Mouse (Mus musculus) gastrocnemius, adult 2 months (tissue): ENCODE measurements around the gene Mfsd5. TPM values are rescaled to one million over a fixed set of nuclear protein-coding genes. Genes with fewer than 3 reads are reported as not detected.

Experiments used
- DNase-seq: peaks from one replicate; pipeline ENCODE4 v3.0.0; 2022
- H3K27ac ChIP-seq: fragments of 200-600 bp; 2 replicates; pipeline ENCODE4 v1.8.1; 2022; ENCODE audit warnings: mild to moderate bottlenecking
- H3K4me3 ChIP-seq: fragments of 200-600 bp; 2 replicates; pipeline ENCODE4 v1.8.1; 2022; ENCODE audit warnings: mild to moderate bottlenecking, moderate library complexity
- CTCF ChIP-seq: fragments of 200-600 bp; IDR thresholded peaks from 2 replicates; pipeline ENCODE4 v1.8.1; 2022; ENCODE audit warnings: antibody characterized with exemption, mild to moderate bottlenecking, moderate library complexity
- intact Hi-C: fragments of 180-260 bp; cut with DNase I; formaldehyde crosslinking; loops from one replicate; pipeline ENCODE4 v1.15.1; 2025
- total RNA-seq, 2 experiments: library from RNA; stranded (reverse); gene quantifications; 2 replicates each; pipeline ENCODE4 v1.2.3; 2021

The Mfsd5 gene
- total RNA-seq, 2 experiments from 2014 or later: 14.2 TPM

DNA sequence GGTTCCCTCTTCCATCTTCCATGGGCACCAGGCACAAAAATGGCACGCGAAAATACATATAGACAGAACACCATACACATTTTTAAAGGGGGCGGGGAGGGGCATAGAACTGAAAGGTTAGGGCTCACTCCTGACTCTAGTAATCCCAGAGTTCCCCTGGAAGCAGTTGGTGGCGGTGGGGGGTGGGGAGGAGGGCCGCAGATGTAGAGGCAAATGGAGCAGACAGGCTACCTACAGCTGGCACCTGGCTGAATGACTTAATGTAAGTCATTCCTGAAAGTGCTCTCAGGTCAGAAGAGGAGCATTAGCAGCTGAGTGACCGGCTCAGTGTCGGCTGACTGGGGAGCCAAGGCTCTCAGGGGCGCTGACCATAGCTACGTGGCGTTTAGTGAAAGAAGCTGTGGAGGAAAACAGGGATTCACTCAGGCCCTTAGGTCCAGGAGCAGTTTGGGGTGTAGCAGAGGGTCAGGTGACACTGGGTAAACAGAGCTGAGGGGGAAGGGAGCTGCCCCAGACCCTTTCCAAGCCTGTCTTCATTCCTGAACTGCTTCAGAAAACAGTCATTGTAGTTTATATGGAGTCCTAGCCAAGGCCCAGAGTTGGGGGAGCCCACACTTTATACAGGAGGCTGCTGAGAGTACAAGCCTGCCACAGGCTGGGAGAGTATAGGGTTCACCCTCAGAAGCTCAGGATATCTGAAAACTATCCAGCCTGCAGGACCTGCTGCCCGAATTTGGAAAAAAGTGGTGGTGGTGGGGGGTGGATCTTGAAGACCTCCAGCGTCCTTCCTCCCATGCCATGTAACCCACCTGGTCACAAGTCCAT is 36.6 kb upstream of the Mfsd5 start:
- no peak for DNase-seq
- no peak for TF ChIP-seq CTCF
- Histone ChIP-seq H3K4me3 (peak overlapping the region; percentile 76), H3K27ac (peak overlapping the region; percentile 99)
- intact Hi-C loops: no loop called here

DNA sequence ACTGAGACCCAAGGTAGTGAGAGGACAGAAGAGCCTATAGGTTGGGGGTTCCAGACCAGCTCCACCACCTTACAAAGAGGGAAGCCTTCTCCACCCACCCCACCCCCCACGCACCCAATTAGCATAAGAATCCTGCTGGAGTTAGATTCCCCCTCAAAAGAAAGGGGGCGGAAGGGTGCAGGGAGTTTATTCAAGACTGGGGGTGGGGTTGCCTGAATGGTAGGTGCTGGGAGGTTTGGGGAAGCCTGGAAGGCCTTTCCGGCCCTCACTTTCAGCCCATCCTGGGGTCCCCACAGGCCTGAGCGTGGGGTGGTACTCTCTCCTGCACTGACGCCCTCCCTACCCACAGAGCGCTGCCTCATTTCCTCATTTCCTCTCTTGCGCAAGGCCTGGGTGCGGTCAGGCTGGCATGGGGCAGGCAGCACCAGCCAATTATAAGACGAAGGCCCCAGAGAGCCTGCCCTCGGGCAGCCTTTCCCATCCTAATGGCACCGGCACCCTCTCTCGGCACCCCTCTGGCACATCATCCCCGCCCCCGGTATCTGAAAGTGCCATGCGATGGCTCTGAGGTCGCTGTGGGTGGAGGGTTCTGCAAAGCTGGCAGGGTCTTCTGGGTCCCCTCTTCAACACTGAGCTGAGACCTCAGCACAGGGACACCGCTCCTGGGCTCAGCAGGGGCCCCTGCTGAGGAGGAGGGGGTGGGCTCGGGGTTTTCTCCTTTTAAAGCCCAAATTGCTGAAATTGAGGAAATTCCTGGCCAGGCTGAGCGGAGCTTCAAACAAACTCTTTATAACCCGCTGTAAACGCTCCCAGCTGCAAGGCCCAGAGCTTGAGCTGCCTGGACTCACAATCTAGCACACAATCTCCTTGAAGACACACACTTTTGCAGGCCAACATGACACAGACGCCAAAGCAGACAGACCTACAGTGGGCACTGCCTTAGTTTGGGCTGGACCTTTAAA is 35.7 kb upstream of the Mfsd5 start:
- TF ChIP-seq CTCF: no peak
- DNase-seq: peak; percentile 79
- Histone ChIP-seq H3K4me3 (peak overlapping the region; percentile 76), H3K27ac (peak overlapping the region; percentile 99)
- intact Hi-C loops: no loop called here

DNA sequence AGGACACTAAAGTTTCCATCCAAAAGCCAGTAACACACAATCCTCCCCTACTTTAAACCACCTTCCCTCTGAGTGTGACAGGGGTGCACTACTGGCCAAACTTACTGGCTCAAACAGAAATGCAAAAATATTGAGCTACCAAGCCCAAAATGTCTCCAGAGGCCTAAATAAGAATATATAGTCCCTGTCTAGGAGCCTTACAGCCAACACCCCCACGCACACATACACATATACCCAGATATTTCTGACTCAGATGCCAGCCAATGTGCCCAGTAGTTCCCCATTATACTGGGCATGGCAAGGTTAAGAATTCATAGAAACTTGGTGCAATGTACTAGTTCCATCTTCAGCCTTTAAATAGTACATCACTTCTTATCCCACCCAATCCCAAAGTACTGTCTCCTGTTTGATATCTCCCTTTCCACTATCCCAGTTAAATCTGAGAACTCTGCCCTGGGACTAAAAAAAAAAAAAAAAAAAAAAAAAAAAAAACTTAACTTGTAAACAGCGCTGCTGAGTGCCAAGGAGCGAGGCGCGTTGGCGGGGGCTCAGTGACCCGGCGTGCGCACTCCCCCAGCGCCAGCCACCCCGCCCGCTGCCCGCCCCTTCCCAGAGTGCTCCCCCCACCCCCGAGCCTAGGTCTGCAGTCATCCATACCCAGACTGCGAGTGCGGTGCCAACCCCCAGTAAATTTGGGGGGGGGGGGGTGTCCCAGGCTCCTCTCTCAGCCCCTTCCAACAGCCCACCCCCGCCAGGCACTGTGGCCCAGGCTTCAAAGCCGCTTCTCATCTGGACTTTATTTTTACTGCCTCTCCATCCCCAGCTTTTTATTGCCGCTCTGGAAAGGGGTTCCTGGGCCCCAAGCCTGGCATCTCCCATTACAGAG is 34.7 kb upstream of the Mfsd5 start:
- Histone ChIP-seq H3K4me3 (peak overlapping the region; percentile 76), H3K27ac (peak overlapping the region; percentile 99)
- TF ChIP-seq CTCF: no peak
- intact Hi-C loops: no loop called here
- DNase-seq: peak; percentile 84

DNA sequence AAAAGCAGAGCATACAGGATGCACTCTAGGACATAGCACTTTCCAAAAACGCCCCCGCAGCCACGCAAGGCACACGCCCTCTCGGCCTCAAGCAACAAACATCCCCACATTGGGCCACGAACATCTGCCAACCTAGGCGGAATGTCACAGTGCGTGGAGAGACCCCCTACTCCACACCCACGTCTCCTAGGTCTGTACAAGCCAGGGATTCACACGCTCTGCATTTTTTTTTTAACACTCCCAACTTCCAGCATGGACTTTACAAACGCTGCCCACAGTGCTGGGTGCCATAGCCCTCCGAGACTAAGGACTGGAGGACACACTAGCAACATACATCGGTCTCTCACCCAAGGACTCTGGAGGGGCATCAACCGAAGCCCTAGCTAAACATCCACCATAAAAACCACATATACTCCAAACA is 33.8 kb upstream of the Mfsd5 start:
- peak; percentile 53 for DNase-seq
- H3K27ac ChIP-seq: peak overlapping the region; percentile 99
- TF ChIP-seq CTCF: no peak
- intact Hi-C loops: no loop called here
- H3K4me3 ChIP-seq: peak overlapping the region; percentile 76

DNA sequence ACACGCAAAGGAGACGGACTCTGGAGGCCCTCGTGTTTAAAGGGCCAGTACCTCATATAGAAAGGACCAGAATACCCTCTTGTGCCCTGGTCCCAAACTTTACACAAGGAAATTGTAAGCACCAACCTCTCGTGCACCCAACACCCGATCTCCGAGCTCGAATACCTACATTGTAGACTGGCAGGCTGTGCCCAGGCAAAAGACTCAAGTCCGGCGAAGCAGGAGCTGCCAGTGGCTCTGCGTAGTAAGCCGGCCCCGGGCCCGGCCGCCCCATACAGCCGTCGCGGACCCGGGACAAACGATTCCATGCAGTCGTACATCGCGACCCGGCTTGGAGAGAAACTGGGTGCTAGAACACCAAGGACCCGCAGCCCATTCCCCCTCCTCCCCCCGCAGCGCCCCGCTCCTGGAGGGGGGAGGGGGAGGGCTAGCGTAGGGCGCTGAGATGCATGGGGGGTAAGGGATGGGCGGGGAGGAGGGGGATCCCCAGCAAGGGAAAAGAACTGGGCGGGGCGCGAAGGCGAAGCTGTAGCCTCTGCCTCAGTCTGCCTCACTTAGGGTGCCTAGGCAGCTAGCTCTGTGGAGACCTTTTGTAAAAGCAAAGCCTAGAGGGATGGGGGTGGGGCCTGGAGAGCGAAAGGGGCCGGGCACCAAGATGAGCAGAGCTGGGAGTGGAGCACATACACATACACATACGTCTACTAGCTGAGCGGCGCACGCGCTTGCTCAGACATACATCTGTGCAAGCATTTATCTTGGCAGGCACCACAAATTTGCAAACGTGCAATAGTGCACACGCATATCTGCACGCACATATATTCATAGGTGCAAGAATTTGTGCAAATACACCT is 33.1 kb upstream of the Mfsd5 start:
- TF ChIP-seq CTCF: no peak
- intact Hi-C loops: no loop called here
- DNase-seq: peak; percentile 84
- Histone ChIP-seq H3K4me3 (peak overlapping the region; percentile 76), H3K27ac (peak overlapping the region; percentile 99)

DNA sequence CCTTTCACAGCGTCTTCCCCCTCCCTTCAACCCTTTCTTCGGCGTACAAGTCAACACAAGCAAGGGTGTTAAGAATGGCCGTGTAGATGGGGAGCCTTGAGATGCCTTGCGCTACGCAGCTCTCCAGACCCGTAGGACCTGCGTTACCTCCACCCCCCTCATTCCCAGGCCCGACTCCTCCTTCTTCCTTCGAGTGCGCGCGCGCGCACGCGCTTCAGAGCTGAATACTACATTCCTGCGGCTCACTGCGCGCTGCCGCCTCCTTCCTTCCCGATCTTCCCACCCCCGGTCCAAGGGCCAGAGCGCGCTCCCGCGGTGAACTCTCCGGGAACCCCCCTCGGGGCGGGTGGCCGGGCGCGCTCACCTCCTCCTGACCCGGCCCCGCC is 32.4 kb upstream of the Mfsd5 start:
- peak overlapping the region; percentile 99 for H3K27ac ChIP-seq
- intact Hi-C loops: no loop called here
- H3K4me3 ChIP-seq: peak overlapping the region; percentile 76
- peak; percentile 98 for DNase-seq
- TF ChIP-seq CTCF: no peak

DNA sequence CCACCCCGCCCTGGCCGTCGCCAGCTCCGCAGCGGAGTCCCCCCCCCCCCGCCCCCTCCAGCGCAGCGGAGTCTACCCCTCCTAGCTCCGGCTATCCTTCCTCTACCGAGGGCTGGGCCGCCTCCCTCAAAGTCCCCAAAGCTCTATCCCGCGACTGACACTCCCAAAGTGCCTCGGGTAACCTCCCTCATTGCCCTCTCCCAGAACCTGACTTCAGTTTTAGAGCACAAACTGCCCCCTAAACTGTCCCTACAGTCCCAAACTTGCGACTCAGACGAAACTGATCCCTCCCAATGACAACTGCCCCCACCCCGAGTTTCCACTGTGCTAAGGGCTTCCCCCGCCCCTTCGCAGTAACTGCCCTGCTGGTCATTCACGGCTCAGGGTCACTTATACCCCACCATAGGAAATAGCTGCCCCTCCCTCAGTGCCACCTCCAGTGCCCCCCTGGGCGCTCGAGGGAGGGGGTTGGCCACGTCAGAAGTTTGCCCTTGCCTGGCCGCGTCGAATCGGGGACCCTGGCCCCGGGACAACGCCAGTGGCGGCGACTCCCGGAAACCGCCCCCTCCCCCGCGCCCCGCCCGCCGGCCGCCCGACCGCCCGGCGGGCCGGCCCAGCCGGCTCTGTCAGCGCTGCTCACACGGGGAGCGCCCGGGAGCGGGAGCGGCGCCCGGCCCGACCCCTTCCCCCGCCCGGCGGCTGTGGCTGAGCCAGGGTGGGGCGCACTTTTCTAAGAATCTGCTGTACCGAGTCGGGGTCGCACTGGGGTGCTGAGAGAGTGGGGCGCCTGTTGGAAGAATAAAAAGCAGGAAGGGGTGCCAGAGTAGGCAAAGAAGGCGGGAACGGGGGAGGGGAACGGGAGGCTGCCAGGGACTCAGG is 31.8 kb upstream of the Mfsd5 start:
- Histone ChIP-seq H3K4me3 (peak overlapping the region; percentile 76), H3K27ac (peak overlapping the region; percentile 99)
- no peak; the same call in 1 of the 2 replicates for TF ChIP-seq CTCF
- intact Hi-C loops: no loop called here
- peak; percentile 86 for DNase-seq

DNA sequence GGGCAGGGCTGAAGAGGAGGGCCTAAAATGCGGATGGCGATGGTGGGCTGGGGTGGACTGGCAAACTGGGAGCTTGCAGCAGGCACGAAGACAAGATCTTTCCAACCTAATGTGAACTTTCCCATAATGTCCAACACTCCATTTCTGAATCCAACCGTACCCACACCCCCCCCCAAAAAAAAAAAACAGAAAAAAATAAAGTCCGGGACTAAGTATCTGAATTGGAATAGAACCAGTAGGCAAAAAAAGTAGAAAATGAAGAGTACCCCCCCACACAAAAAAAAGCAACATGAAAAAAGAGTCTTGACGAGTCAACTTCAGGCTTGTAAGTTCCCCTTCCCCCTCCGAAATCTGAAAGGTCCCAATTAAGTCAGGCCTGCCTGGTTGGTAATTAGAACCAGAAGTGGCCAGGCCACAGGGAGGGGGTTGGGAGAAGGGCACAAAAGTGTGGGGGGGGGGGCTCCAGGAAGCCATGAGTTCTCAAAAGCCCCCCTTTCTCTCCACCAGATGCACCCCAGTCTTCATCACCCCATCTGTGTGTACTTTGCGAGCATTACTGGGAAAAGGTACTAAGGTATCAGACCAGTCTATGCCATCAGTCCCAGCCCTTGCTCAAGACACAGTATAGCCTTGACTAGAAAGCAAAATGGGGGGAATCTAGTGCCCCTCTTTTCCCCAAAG is 31.0 kb upstream of the Mfsd5 start:
- DNase-seq: no peak
- peak overlapping the region; percentile 76 for H3K4me3 ChIP-seq
- intact Hi-C loops: no loop called here
- no peak for TF ChIP-seq CTCF
- H3K27ac ChIP-seq: peak overlapping the region; percentile 99

DNA sequence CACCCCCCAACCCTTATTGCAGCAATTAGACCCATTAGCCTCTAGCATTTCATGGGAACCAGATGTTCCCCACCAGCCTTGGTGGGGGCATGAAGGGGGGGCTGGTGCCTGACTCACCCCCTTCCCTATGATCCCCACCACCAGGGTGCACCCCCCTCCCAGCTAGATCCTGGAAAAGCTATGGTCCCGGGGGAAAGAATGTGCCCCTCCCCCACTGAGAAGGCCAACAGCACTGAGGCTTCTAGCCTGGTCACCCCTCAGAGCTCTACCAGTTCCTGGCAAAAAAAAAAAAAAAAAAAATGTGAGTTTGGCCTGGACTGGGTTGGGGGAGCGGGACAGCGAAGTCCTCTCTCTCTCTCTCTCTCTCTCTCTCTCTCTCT is 30.5 kb upstream of the Mfsd5 start:
- Histone ChIP-seq H3K4me3 (peak overlapping the region; percentile 76), H3K27ac (peak overlapping the region; percentile 99)
- TF ChIP-seq CTCF: no peak
- intact Hi-C loops: no loop called here
- DNase-seq: no peak

DNA sequence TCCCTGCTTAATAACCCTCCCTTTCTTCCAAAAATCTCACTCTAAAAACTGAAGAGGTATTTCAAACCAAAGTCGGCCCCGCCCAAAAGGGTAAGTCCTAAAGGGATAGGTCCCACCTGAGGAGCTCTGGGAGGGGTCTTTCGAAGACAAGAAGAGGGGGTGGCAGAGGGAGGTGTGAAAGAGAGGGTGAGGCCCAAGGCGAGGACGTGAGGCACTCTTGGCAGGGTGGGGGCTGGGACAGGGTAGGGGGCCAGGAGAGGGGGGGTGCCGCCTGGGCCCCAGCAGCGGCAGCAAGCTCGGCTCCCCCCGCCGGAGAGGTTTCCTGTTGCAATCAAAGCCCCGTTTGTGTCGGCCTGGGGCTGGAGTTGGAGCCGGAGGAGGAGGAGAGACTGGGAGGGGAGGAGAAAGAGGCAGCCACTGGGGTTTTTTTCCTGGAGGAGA is 30.0 kb upstream of the Mfsd5 start:
- DNase-seq: peak; percentile 60
- TF ChIP-seq CTCF: no peak
- Histone ChIP-seq H3K4me3 (peak overlapping the region; percentile 57), H3K27ac (peak overlapping the region; percentile 99)
- intact Hi-C loops: no loop called here
